Mouse (Mus musculus) neural tube, embryonic 15.5 days (tissue): ENCODE measurements around the gene Cd52. TPM values are rescaled to one million over a fixed set of nuclear protein-coding genes. Genes with fewer than 3 reads are reported as not detected.

Experiments
- ATAC-seq: fragments of 200-750 bp; cut with Nextera tagmentation; 2 replicates; pipeline ENCODE4 v1.8.0; 2017; ENCODE audit warnings: mild to moderate bottlenecking, moderate TSS enrichment, moderate library complexity; ENCODE audit not compliant: low FRiP score
- H3K27ac ChIP-seq: fragments of 300-500 bp; sonication (generic); replicated peaks from 2 replicates; pipeline ENCODE4 v1.5.1; 2015; ENCODE audit warnings: mild to moderate bottlenecking, inconsistent platforms
- H3K27me3 ChIP-seq: fragments of 300-500 bp; sonication (generic); replicated peaks from 2 replicates; pipeline ENCODE4 v1.6.1; 2015; ENCODE audit warnings: inconsistent platforms
- H3K36me3 ChIP-seq: fragments of 300-500 bp; sonication (generic); 2 replicates; pipeline ENCODE4 v1.6.1; 2015; ENCODE audit warnings: inconsistent platforms
- H3K4me1 ChIP-seq: fragments of 300-500 bp; sonication (generic); 2 replicates; pipeline ENCODE4 v1.6.1; 2015; ENCODE audit warnings: inconsistent platforms
- H3K4me2 ChIP-seq: fragments of 300-500 bp; sonication (generic); 2 replicates; pipeline ENCODE4 v1.6.1; 2015; ENCODE audit warnings: inconsistent platforms, mild to moderate bottlenecking, moderate library complexity
- H3K4me3 ChIP-seq: fragments of 300-500 bp; sonication (generic); replicated peaks from 2 replicates; pipeline ENCODE4 v1.5.1; 2015; ENCODE audit warnings: mild to moderate bottlenecking, inconsistent platforms
- H3K9ac ChIP-seq: fragments of 300-500 bp; sonication (generic); replicated peaks from 2 replicates; pipeline ENCODE4 v1.6.1; 2015; ENCODE audit warnings: mild to moderate bottlenecking, inconsistent platforms
- H3K9me3 ChIP-seq: fragments of 300-500 bp; sonication (generic); replicated peaks from 2 replicates; pipeline ENCODE4 v1.6.1; 2016; ENCODE audit warnings: inconsistent platforms
- WGBS: fragments of 180-500 bp; shearing (Covaris S2); methylation state at CpG from one replicate; pipeline ENCODE4 v1.1.7; 2015; ENCODE audit warnings: mixed read lengths; 5-methylcytosine and 5-hydroxymethylcytosine counted together
- polyA plus RNA-seq: library from polyadenylated mRNA; unstranded; fragments of >200 nt; fragmentation: Nextera tagmentation; extraction: Ambion mirVana; gene quantifications from 2 replicates; pipeline ENCODE4 v1.2.1, GENCODE M21; 2015

Cd52 gene
- polyA plus RNA-seq, 1 experiment from 2014 or later, result 5.6 TPM

DNA sequence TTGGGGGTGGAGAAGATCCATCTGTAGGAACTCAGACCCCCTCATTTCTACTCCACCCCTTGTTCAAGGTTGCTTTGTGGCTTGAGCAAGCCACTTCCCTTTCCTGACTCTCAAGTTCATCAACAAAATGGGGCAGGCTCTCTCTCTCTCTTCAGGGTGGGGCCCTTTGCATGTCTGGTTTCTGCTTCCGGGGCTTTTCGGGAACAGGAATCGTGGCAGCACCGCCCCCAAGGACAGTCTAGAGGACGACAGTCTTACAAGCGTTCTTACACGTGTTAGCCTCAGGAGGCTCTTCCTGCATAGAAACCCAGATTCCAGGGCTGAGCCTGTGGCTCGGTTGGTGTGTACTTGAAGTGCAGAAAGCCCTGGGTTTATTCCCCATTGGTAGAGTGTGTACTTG is 22.1 kb upstream of the Cd52 start:
- H3K27ac ChIP-seq, result no peak overlapping the region
- H3K4me3 ChIP-seq, result no peak overlapping the region
- no peak overlapping the region for H3K4me2 ChIP-seq
- H3K9ac ChIP-seq, result no peak overlapping the region
- no peaks in the 10 kb centered on the region for H3K36me3 ChIP-seq
- no peaks in the 10 kb centered on the region for H3K9me3 ChIP-seq
- 85% methylated on average over 8 of the region's 8 CpGs for WGBS
- H3K27me3 ChIP-seq, result no peaks in the 10 kb centered on the region
- ATAC-seq, result no peak
- peaks cover 6% of the 10 kb centered on the region; the same call in 1 of the 2 replicates for H3K4me1 ChIP-seq

DNA sequence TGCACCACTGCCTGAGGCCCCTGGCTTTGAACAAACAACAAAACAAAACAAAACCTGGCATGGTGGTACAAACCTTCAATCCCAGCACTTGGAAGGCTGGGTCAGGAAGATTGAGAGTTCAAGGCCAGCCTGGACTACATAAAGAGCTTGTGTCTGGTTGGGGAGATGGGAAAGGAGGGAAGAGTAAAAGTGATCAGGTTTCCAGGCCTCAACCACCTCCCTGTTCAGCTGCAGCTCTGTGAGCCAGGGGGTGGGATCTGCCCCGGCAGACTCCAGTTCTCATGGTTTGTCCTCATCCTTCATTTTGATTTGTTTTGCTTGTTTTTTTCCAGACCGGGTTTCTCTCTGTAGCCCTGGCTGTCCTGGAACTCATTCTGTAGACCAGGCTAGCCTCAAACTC is 21.6 kb upstream of the Cd52 start:
- Histone ChIP-seq H3K27me3 (no peaks in the 10 kb centered on the region), H3K4me1 (peaks cover 6% of the 10 kb centered on the region; the same call in 1 of the 2 replicates), H3K9me3 (no peaks in the 10 kb centered on the region), H3K36me3 (no peaks in the 10 kb centered on the region), H3K4me2 (no peak overlapping the region), H3K9ac (no peak overlapping the region), H3K4me3 (no peak overlapping the region), H3K27ac (no peak overlapping the region)
- ATAC-seq, result no peak
- WGBS, result 90% methylated on average over 2 of the region's 2 CpGs

DNA sequence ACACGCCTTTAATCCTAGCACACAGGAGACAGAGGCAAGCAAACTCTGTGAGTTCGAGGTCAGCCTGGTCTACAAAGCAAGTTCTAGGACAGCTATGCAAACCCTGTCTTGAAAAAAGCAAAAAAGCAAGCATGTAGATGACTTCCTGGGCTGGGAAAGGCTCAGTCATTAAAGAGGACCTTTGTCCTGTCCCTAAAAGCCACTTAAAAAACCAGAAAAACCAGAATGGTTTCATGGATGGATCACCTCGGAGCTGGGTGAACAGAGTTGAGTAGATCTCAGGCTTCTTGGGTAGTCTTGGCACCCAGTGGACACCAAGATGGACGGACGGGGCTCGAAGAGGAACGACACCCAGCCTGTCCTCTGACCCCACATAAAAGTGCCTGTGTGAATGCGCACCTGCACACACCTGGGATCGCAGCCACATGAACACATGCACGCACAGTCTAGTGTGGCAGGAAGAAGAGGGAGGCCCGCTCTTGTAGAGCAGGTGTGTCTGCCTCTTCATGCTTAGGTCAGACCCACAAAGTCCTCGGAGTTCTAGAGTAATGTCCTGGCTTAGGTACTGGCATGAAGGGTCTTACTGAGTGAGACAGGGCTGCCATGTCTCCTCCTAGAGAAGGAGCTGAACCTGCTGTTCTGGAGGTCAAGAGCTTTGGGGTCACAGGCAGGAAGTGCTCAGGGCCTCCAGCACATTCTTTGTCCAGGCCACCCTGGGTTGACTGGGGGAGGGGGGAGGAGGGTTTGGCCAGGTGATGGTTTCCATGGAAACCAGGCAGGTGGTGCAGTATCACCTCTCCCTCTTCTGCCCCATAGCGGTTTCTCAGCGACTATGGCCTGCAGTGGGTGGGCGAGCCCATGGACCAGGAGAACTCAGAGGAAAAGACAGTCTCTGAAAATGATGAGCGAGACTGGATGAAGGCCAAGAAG is 20.6 kb upstream of the Cd52 start:
- WGBS, result 90% methylated on average over 16 of the region's 16 CpGs
- no peak overlapping the region for H3K9ac ChIP-seq
- H3K27ac ChIP-seq, result no peak overlapping the region
- H3K4me2 ChIP-seq, result no peak overlapping the region
- no peaks in the 10 kb centered on the region for H3K9me3 ChIP-seq
- no peak for ATAC-seq
- no peaks in the 10 kb centered on the region for H3K27me3 ChIP-seq
- peaks cover 6% of the 10 kb centered on the region; the same call in 1 of the 2 replicates for H3K4me1 ChIP-seq
- no peaks in the 10 kb centered on the region for H3K36me3 ChIP-seq
- H3K4me3 ChIP-seq, result no peak overlapping the region

DNA sequence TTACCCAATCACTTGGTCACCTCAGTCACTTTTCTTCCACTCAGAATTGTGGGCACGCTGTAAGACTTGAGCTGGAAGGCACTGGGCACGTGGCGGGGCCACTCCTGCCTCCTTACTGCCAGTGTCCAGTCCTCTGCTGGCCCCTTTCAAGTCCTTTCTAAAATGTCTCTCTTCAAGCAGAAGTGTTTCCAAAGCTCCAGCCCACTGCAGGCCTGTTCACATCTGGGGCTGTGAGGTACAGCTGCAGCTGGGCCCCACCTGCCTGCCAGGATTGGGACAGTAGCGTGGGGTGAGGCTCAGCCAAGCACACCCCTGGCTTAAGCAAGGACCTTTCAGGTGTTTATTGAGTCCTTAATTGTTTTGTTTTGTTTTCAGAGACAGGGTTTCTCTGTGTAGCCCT is 19.2 kb upstream of the Cd52 start:
- no peaks in the 10 kb centered on the region for H3K9me3 ChIP-seq
- H3K36me3 ChIP-seq, result no peaks in the 10 kb centered on the region
- WGBS, result 94% methylated on average over 4 of the region's 4 CpGs
- H3K4me2 ChIP-seq, result no peak overlapping the region
- no peak overlapping the region for H3K4me3 ChIP-seq
- no peak overlapping the region for H3K27ac ChIP-seq
- peaks cover 6% of the 10 kb centered on the region; the same call in 1 of the 2 replicates for H3K4me1 ChIP-seq
- no peak overlapping the region for H3K9ac ChIP-seq
- no peaks in the 10 kb centered on the region for H3K27me3 ChIP-seq
- no peak for ATAC-seq

DNA sequence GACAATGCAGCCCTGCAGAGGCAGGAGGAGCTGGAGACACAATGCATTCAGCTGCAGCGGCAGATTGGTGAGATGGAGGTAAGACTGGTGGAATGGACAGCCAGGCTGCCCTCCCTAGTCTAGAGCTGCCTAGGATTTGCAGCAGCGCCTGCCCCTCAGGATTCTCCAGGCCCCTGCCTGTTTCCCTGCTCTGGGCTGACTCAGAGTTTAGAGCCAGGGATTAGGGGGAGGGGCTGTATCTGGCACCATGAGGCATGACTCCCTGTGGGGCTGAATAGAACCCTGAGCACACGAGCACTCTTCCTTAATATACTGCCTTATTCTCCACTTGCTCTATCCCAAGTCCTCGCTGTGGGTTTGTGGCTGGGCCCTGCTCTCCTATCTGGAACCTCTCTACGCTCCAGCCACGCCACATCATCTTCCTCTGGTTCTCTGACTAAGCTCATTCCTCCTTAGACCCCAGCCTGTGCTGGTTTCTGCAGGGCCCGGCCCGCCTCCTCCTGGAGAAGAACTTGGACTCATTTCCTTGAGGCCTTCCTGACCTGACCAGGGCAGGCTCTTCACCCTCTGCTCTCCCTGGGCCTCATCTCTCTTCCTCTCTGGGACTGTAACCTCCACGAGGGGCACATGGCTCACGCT is 18.6 kb upstream of the Cd52 start:
- H3K4me3 ChIP-seq, result no peak overlapping the region
- ATAC-seq, result no peak
- no peaks in the 10 kb centered on the region for H3K36me3 ChIP-seq
- no peaks in the 10 kb centered on the region for H3K27me3 ChIP-seq
- H3K27ac ChIP-seq, result no peak overlapping the region
- no peak overlapping the region for H3K9ac ChIP-seq
- H3K9me3 ChIP-seq, result no peaks in the 10 kb centered on the region
- peaks cover 6% of the 10 kb centered on the region; the same call in 1 of the 2 replicates for H3K4me1 ChIP-seq
- 63% methylated on average over 10 of the region's 10 CpGs for whole genome bisulfite sequencing
- no peak overlapping the region for H3K4me2 ChIP-seq

DNA sequence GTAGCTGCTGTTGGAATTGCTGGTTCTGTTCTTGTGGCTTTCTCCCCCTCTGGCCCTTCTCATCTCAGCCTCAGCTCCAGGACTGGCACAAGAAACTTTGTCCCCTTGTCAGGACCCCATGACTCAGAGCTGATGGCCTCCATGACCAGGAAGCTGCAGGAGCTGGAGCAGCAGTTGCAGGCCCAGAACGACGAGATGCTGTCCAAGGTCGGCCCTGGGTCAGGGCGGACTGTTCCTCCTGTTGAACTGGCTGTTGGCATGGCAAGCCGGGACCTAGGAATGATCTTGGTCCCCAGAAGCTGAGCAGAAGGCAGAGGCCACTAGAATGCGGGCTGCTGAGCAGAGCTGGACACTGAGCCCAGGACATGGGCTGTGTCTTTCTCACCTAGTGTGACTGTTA is 17.5 kb upstream of the Cd52 start:
- WGBS, result 76% methylated on average over 6 of the region's 6 CpGs
- H3K27me3 ChIP-seq, result no peaks in the 10 kb centered on the region

DNA sequence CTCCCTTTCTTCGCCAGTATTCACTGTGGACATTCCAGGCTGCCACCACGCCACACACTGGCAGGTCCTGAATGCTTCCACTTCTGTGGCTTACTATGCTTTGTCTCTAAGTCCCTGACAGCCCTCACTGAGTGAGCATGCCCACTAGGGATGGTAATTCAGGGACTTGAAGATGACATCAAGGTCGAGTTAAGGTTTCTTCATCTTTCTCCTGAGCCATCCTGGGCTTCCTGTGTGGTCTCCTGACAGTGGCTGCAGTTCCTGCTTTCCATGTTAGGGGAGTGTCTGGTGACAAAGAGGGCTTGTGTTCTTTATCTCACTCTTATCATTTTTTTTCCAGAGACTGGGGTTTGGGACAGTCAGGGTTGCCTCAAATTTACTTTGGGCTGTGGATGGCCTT is 15.8 kb upstream of the Cd52 start:
- 39% methylated on average over 3 of the region's 3 CpGs for WGBS
- H3K4me3 ChIP-seq, result no peak overlapping the region
- no peak overlapping the region for H3K4me2 ChIP-seq
- H3K9me3 ChIP-seq, result no peaks in the 10 kb centered on the region
- H3K4me1 ChIP-seq, result peaks cover 6% of the 10 kb centered on the region; the same call in 1 of the 2 replicates
- no peak overlapping the region for H3K9ac ChIP-seq
- ATAC-seq, result no peak
- H3K27me3 ChIP-seq, result no peaks in the 10 kb centered on the region
- no peaks in the 10 kb centered on the region for H3K36me3 ChIP-seq
- H3K27ac ChIP-seq, result no peak overlapping the region

More for the DNA sequence above, 17.5 kb upstream of the Cd52 start:
- Histone ChIP-seq H3K4me1 (peaks cover 6% of the 10 kb centered on the region; the same call in 1 of the 2 replicates), H3K27ac (no peak overlapping the region), H3K9ac (no peak overlapping the region), H3K4me3 (no peak overlapping the region), H3K9me3 (no peaks in the 10 kb centered on the region), H3K36me3 (no peaks in the 10 kb centered on the region), H3K4me2 (no peak overlapping the region)
- ATAC-seq, result no peak

DNA sequence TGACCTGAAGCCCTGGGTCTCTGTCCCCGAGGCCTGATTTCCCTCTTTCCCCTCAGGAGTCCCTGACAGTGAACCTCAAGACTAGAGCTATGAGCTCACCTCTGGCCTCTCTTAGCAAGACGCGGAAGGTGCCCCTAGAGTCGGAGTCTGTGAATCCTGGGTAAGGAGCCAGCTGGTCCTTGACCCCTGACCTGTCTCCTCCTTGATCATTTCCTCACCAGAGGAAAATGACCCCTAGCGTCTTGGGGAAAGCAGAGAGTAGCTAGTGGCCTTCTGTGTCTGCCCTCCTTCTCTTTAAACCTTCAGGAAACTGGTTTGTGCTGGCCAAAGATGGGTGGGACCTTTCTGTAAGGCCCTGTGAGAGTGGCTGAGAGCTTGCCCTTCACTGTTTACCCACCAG is 13.3 kb upstream of the Cd52 start:
- peaks cover 5% of the 10 kb centered on the region for H3K4me1 ChIP-seq
- no peak overlapping the region for H3K9ac ChIP-seq
- ATAC-seq, result no peak
- H3K4me3 ChIP-seq, result no peak overlapping the region
- no peaks in the 10 kb centered on the region for H3K27me3 ChIP-seq
- H3K9me3 ChIP-seq, result no peaks in the 10 kb centered on the region
- no peak overlapping the region for H3K27ac ChIP-seq
- no peaks in the 10 kb centered on the region for H3K36me3 ChIP-seq
- WGBS, result 60% methylated on average over 5 of the region's 5 CpGs
- no peak overlapping the region for H3K4me2 ChIP-seq

DNA sequence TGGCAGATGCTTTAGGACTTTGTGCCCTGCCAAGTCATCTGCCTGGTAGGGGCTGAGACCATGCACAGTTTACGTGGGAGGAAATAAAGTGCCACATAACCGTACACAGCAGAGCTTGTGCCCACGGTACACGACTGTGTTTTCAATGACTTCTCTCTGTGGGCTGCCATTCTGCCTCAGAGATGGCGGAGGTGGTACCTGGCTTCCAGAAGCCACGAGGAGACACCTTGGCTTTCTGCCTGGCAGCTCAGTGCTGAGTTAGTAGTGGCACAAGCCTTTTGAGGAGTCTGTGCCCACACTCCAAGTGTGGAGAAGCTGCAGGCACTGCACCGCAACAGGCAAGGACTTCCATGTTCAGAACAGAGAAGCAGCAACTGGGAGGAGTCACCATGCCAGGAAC is 12.8 kb upstream of the Cd52 start:
- H3K27me3 ChIP-seq, result no peaks in the 10 kb centered on the region
- H3K36me3 ChIP-seq, result no peaks in the 10 kb centered on the region
- no peak for ATAC-seq
- no peak overlapping the region for H3K9ac ChIP-seq
- no peak overlapping the region for H3K4me2 ChIP-seq
- WGBS, result 88% methylated on average over 7 of the region's 7 CpGs
- peaks cover 8% of the 10 kb centered on the region for H3K4me1 ChIP-seq
- H3K4me3 ChIP-seq, result no peak overlapping the region
- H3K27ac ChIP-seq, result no peak overlapping the region
- no peaks in the 10 kb centered on the region for H3K9me3 ChIP-seq

DNA sequence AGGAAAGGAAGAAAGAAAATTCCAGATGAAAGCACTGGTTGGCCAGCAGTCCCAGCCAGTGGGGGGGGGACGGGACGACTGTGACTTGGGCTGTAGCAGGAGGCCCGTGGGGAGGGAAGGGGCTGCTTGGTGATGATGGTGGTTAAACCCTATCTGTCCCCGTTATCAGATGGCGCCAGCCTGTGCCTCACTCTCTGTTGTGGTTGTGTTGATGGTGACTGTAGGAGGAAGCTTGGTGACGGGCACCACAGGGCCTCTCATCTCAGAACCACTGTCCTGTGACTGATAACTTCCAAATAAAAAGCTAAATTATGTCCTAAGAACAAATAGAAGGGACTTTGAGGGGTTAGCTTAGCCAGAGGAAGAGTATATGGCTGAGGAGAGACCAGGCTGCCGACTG is 11.2 kb upstream of the Cd52 start:
- no peaks in the 10 kb centered on the region for H3K36me3 ChIP-seq
- WGBS, result 72% methylated on average over 7 of the region's 7 CpGs
- no peak overlapping the region for H3K27ac ChIP-seq
- H3K4me2 ChIP-seq, result no peak overlapping the region
- H3K4me3 ChIP-seq, result no peak overlapping the region
- no peaks in the 10 kb centered on the region for H3K9me3 ChIP-seq
- no peaks in the 10 kb centered on the region for H3K27me3 ChIP-seq
- H3K4me1 ChIP-seq, result peaks cover 9% of the 10 kb centered on the region
- no peak for ATAC-seq
- H3K9ac ChIP-seq, result no peak overlapping the region

DNA sequence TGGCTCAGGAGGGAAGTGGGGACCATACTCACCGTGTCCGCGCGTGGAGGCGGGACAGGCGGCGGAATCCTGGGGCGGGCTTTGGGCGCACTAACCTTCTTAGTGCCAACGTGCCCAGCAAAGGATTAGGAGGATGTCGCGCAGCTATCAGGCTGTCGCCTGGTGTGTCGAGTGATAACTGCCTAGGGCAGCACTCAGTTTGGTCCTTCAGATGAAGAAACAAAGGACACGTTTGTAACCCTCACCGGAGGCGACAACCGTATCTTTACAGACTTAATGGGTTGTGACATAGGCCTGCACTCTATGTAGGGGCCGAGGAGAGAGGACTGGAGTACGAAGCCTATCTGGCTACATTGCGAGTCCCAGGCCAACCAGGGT is 7.8 kb upstream of the Cd52 start:
- no peaks in the 10 kb centered on the region for H3K27me3 ChIP-seq
- H3K9ac ChIP-seq, result peak overlapping the region; percentile 77
- H3K4me2 ChIP-seq, result peak overlapping the region; percentile 74
- 0 out of 2 replicates have a peak overlapping the region, but pooled peaks have one; percentile 33 for H3K27ac ChIP-seq
- peaks cover 9% of the 10 kb centered on the region for H3K4me1 ChIP-seq
- no peaks in the 10 kb centered on the region for H3K9me3 ChIP-seq
- WGBS, result 3% methylated on average over 21 of the region's 21 CpGs
- ATAC-seq, result peak; percentile 81
- no peaks in the 10 kb centered on the region for H3K36me3 ChIP-seq
- H3K4me3 ChIP-seq, result peak overlapping the region; percentile 91
